Mouse (Mus musculus) midbrain, embryonic 10.5 days (tissue): ENCODE measurements around the gene Ablim1. TPM values are rescaled to one million over a fixed set of nuclear protein-coding genes. Genes with fewer than 3 reads are reported as not detected.

Source experiments
- DNase-seq: peaks from one replicate; pipeline ENCODE4 v3.0.0-alpha.2; 2017; ENCODE audit warnings: low spot score
- H3K27ac ChIP-seq: fragments of 300-500 bp; sonication (generic); replicated peaks from 2 replicates; pipeline ENCODE4 v1.5.1; 2016; ENCODE audit warnings: mild to moderate bottlenecking
- H3K27me3 ChIP-seq: fragments of 300-500 bp; sonication (generic); 2 replicates; pipeline ENCODE4 v1.6.1; 2016; ENCODE audit warnings: low read depth, mild to moderate bottlenecking; ENCODE audit not compliant: poor library complexity, severe bottlenecking
- H3K36me3 ChIP-seq: fragments of 300-500 bp; sonication (generic); 2 replicates; pipeline ENCODE4 v1.6.1; 2016; ENCODE audit warnings: mild to moderate bottlenecking, moderate library complexity
- H3K4me1 ChIP-seq: fragments of 300-500 bp; sonication (generic); 2 replicates; pipeline ENCODE4 v1.6.1; 2016
- H3K4me3 ChIP-seq: fragments of 300-500 bp; sonication (generic); 2 replicates; pipeline ENCODE4 v1.5.1; 2016; ENCODE audit warnings: mild to moderate bottlenecking, moderate library complexity
- H3K9me3 ChIP-seq: fragments of 300-500 bp; sonication (generic); replicated peaks from 2 replicates; pipeline ENCODE4 v1.6.1; 2016; ENCODE audit warnings: mild to moderate bottlenecking
- WGBS: fragments of 180-500 bp; shearing (Covaris S2); methylation state at CpG from one replicate; pipeline ENCODE4 v1.1.7; 2016; 5-methylcytosine and 5-hydroxymethylcytosine counted together
- polyA plus RNA-seq: library from polyadenylated mRNA; unstranded; fragments of >200 nt; fragmentation: Nextera tagmentation; extraction: Ambion mirVana; gene quantifications from 2 replicates; pipeline ENCODE4 v1.2.1, GENCODE M21; 2016

Ablim1 gene
- polyA plus RNA-seq, 1 experiment from 2014 or later, result 17.8 TPM

DNA sequence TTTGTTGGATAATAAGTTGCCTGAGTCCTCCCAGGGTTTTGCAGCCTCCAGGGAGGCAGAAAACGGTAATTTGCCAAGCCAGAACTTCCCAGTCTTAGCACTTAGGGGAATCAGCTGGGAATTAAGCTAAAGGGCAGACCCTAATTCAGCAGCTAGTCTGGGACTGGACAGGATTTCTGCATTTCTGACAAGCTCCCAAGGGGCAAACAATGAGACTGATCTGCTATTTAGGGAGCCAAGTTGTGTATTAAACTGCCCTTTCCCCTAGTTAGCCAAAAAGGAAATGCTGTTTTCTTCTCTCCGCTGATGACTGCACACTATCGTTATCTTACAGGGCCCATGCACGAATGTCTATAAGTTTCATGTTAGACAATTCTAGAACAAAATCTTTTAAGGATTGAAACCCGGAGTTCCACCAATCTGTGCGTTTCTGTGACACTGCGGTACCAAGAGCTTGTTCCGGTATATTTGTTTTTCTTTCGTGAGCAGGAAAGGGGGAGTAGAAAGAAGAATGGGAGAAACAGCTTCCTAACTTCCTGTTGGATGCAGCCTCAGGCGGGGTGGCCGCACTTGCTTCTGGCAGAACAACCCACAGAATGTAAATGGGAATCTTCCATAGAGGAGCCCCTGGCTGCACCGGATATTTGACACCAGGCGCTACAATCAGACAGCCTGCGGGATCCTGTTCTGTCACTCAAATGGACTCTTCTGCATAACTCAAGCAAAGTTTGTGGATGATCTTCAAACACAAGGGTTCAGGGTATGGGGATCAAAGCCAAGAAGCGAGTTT lies 297.5 kb downstream of the Ablim1 start:
- Histone ChIP-seq H3K4me1 (peaks cover 32% of the 10 kb centered on the region), H3K9me3 (no peaks in the 10 kb centered on the region), H3K4me3 (no peak overlapping the region), H3K27ac (peak overlapping the region; percentile 14), H3K36me3 (no peaks in the 10 kb centered on the region), H3K27me3 (no peaks in the 10 kb centered on the region)
- WGBS, result 58% methylated on average over 15 of the region's 15 CpGs
- no peak for DNase-seq

DNA sequence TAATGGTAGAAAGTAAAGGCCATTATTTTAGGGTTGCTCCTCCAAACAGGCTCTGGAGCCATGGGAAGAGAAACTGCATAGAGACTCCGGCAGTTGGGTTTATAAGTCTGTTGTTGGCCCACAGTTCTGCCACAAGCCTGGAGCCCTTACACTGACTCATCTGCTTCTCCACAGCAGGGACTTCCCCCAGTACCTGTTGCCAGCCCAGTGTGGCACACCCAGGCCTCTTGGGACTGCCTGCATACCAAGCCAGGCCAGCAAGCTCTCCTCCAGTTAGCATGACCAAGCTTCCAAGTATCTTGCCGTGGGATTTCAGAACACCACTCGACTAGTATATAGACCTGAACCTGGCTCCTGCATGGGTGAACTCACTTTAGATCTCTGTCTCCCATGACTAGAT lies 299.9 kb downstream of the Ablim1 start:
- peaks cover 10% of the 10 kb centered on the region for H3K27me3 ChIP-seq
- no peak for DNase-seq
- no peaks in the 10 kb centered on the region for H3K9me3 ChIP-seq
- peaks cover 43% of the 10 kb centered on the region for H3K4me1 ChIP-seq
- H3K36me3 ChIP-seq, result no peaks in the 10 kb centered on the region
- H3K27ac ChIP-seq, result no peak overlapping the region
- 94% methylated on average over 3 of the region's 3 CpGs for WGBS
- no peak overlapping the region for H3K4me3 ChIP-seq

DNA sequence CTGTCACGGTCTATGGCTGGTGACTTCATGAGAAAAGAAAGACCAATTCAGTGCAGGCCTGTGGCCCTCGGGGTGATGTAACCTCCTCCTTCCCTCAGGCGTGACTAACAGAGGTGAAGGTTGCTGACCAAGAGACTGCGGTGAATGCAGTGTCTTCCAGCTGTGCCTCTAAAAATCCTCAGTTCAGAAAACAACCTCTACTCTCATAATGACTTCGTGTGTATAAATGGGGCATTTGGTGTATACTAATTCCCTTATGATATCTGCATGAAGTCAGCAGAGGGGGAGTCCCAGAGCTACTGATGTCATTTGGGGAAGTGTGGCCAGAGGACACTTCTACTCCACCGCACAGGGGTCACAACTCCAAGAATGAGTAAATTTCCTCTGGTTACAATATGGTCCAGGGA lies 301.4 kb downstream of the Ablim1 start:
- Histone ChIP-seq H3K27ac (no peak overlapping the region), H3K9me3 (no peaks in the 10 kb centered on the region), H3K4me3 (no peak overlapping the region), H3K4me1 (peaks cover 55% of the 10 kb centered on the region), H3K36me3 (no peaks in the 10 kb centered on the region), H3K27me3 (peaks cover 25% of the 10 kb centered on the region)
- 48% methylated on average over 6 of the region's 6 CpGs for WGBS
- DNase-seq, result no peak

GRCm38 (mm10) chr19:57012068-57012467 lies 302.7 kb downstream of the Ablim1 start:
- peaks cover 37% of the 10 kb centered on the region for H3K27me3 ChIP-seq
- 81% methylated on average over 3 of the region's 3 CpGs for WGBS
- no peaks in the 10 kb centered on the region for H3K36me3 ChIP-seq
- H3K27ac ChIP-seq, result no peak overlapping the region
- no peak overlapping the region for H3K4me3 ChIP-seq
- no peaks in the 10 kb centered on the region for H3K9me3 ChIP-seq
- no peak for DNase-seq
- peaks cover 58% of the 10 kb centered on the region for H3K4me1 ChIP-seq

- 32% methylated on average over 4 of the region's 4 CpGs for WGBS
- DNase-seq, result no peak
- Histone ChIP-seq H3K4me3 (no peak overlapping the region), H3K36me3 (no peaks in the 10 kb centered on the region), H3K27ac (no peak overlapping the region), H3K9me3 (no peaks in the 10 kb centered on the region), H3K27me3 (peaks cover 57% of the 10 kb centered on the region), H3K4me1 (peaks cover 51% of the 10 kb centered on the region)
These were observed 304.7 kb downstream of the Ablim1 start for GRCm38 (mm10) chr19:57010064-57010463.

GRCm38 (mm10) chr19:57009653-57010052 lies 305.1 kb downstream of the Ablim1 start:
- Histone ChIP-seq H3K9me3 (no peaks in the 10 kb centered on the region), H3K4me3 (no peak overlapping the region), H3K27me3 (peaks cover 61% of the 10 kb centered on the region), H3K27ac (no peak overlapping the region), H3K36me3 (no peaks in the 10 kb centered on the region), H3K4me1 (peaks cover 51% of the 10 kb centered on the region)
- WGBS, result 43% methylated on average over 4 of the region's 4 CpGs
- no peak for DNase-seq

GRCm38 (mm10) chr19:57007781-57008710 lies 306.7 kb downstream of the Ablim1 start, which contains the start of gene Afap1l2:
Gene Afap1l2, minus strand, starts transcription at chr19:57008228.
- H3K4me1 ChIP-seq, result peaks cover 49% of the 10 kb centered on the region
- H3K27ac ChIP-seq, result peak within 1 kb of the TSS; percentile 75
- 3% methylated on average over 68 of the region's 68 CpGs for WGBS
- H3K27me3 ChIP-seq, result peaks cover 68% of the 10 kb centered on the region
- H3K4me3 ChIP-seq, result peak within 1 kb of the TSS; percentile 67
- H3K36me3 ChIP-seq, result no peaks in the 10 kb centered on the region
- DNase-seq, result peak; percentile 55
- H3K9me3 ChIP-seq, result no peaks in the 10 kb centered on the region

DNA sequence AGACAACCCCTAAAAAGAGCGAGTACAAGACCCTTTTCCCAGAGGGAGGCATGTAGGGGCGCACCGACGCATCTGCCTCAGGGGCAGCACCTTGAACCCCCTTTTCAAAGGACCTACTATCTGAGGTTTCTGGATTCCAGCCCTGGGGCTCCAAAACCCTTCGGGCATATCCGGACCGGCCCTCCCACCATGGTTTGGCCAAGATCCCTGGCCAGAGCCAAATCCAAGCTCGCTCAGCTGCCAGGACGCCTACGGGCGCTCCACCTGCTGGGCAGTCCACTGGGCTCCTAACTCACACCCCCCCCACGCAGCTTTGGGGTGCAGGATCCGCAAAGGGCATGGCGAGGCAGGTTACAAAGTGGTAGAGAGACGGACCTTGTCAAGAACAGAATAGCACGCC lies 307.4 kb downstream of the Ablim1 start:
- no peaks in the 10 kb centered on the region for H3K9me3 ChIP-seq
- no peak overlapping the region for H3K27ac ChIP-seq
- H3K27me3 ChIP-seq, result peaks cover 68% of the 10 kb centered on the region
- H3K4me1 ChIP-seq, result peaks cover 47% of the 10 kb centered on the region
- no peak for DNase-seq
- peak overlapping the region; percentile 67 for H3K4me3 ChIP-seq
- 62% methylated on average over 16 of the region's 16 CpGs for WGBS
- no peaks in the 10 kb centered on the region for H3K36me3 ChIP-seq

GRCm38 (mm10) chr19:57006841-57007240 lies 307.9 kb downstream of the Ablim1 start:
- whole genome bisulfite sequencing, result 60% methylated on average over 13 of the region's 13 CpGs
- Histone ChIP-seq H3K4me3 (no peak overlapping the region), H3K9me3 (no peaks in the 10 kb centered on the region), H3K27me3 (peaks cover 68% of the 10 kb centered on the region), H3K36me3 (no peaks in the 10 kb centered on the region), H3K27ac (no peak overlapping the region), H3K4me1 (peaks cover 50% of the 10 kb centered on the region)
- DNase-seq, result no peak

- Histone ChIP-seq H3K27me3 (peaks cover 61% of the 10 kb centered on the region), H3K27ac (no peak overlapping the region), H3K36me3 (no peaks in the 10 kb centered on the region), H3K9me3 (no peaks in the 10 kb centered on the region), H3K4me3 (no peak overlapping the region), H3K4me1 (peaks cover 45% of the 10 kb centered on the region)
- 92% methylated on average over 4 of the region's 4 CpGs for WGBS
- DNase-seq, result no peak
These were observed 309.7 kb downstream of the Ablim1 start for GRCm38 (mm10) chr19:57005062-57005461.

- Histone ChIP-seq H3K36me3 (no peaks in the 10 kb centered on the region), H3K27ac (0 out of 2 replicates have a peak overlapping the region, but pooled peaks have one; percentile 20), H3K9me3 (no peaks in the 10 kb centered on the region), H3K27me3 (peaks cover 44% of the 10 kb centered on the region), H3K4me1 (peaks cover 35% of the 10 kb centered on the region), H3K4me3 (no peak overlapping the region)
- WGBS, result 54% methylated on average over 7 of the region's 7 CpGs
- no peak for DNase-seq
These were observed 311.3 kb downstream of the Ablim1 start for GRCm38 (mm10) chr19:57003460-57003810.

GRCm38 (mm10) chr19:57002741-57003459 lies 311.8 kb downstream of the Ablim1 start:
- H3K9me3 ChIP-seq, result no peaks in the 10 kb centered on the region
- WGBS, result 73% methylated on average over 12 of the region's 12 CpGs

More at GRCm38 (mm10) chr19:57002741-57003459, 311.8 kb downstream of the Ablim1 start:
- no peak overlapping the region for H3K4me3 ChIP-seq
- H3K27ac ChIP-seq, result 0 out of 2 replicates have a peak overlapping the region, but pooled peaks have one; percentile 20
- H3K27me3 ChIP-seq, result peaks cover 39% of the 10 kb centered on the region
- H3K36me3 ChIP-seq, result no peaks in the 10 kb centered on the region
- DNase-seq, result no peak
- peaks cover 30% of the 10 kb centered on the region for H3K4me1 ChIP-seq
